Mouse (Mus musculus) hindbrain, embryonic 11.5 days (tissue): Measurements from ENCODE around the gene Agbl4. TPM values are rescaled to one million over a fixed set of nuclear protein-coding genes. Genes with fewer than 3 reads are reported as not detected.
A peak's percentile ranks its signal among the peaks of the same experiment; 100 is the strongest.

ENCODE experiments used
- ATAC-seq: fragments of 200-750 bp; cut with Nextera tagmentation; 2 replicates; pipeline ENCODE4 v1.8.0; 2017; ENCODE audit warnings: mild to moderate bottlenecking, moderate TSS enrichment, moderate library complexity; ENCODE audit not compliant: low FRiP score
- DNase-seq: peaks from one replicate; pipeline ENCODE4 v3.0.0-alpha.2; 2015; ENCODE audit warnings: low spot score
- H3K27ac ChIP-seq: fragments of 300-500 bp; sonication (generic); 2 replicates; pipeline ENCODE4 v1.5.1; 2014; ENCODE audit warnings: mild to moderate bottlenecking, low read depth, low read length
- H3K27me3 ChIP-seq: fragments of 300-500 bp; sonication (generic); 2 replicates; pipeline ENCODE4 v1.6.1; 2014; ENCODE audit warnings: mild to moderate bottlenecking, low read length, moderate library complexity, mixed read lengths; ENCODE audit not compliant: control insufficient read depth, insufficient read depth
- H3K36me3 ChIP-seq: fragments of 300-500 bp; sonication (generic); 2 replicates; pipeline ENCODE4 v1.6.1; 2014; ENCODE audit warnings: mild to moderate bottlenecking, low read length, moderate library complexity, mixed read lengths; ENCODE audit not compliant: control insufficient read depth, insufficient read depth
- H3K4me1 ChIP-seq: fragments of 300-500 bp; sonication (generic); replicated peaks from 2 replicates; pipeline ENCODE4 v1.6.1; 2014; ENCODE audit warnings: low read length, mixed read lengths; ENCODE audit not compliant: control insufficient read depth, insufficient read depth
- H3K4me2 ChIP-seq: fragments of 300-500 bp; sonication (generic); replicated peaks from 2 replicates; pipeline ENCODE4 v1.6.1; 2014; ENCODE audit warnings: mild to moderate bottlenecking, low read depth, low read length
- H3K4me3 ChIP-seq: fragments of 300-500 bp; sonication (generic); 2 replicates; pipeline ENCODE4 v1.5.1; 2014; ENCODE audit warnings: low read depth, low read length
- H3K9ac ChIP-seq: fragments of 300-500 bp; sonication (generic); 2 replicates; pipeline ENCODE4 v1.6.1; 2014; ENCODE audit warnings: low read depth, low read length
- H3K9me3 ChIP-seq: fragments of 300-500 bp; sonication (generic); 2 replicates; pipeline ENCODE4 v1.6.1; 2016; ENCODE audit warnings: low read length; ENCODE audit not compliant: control insufficient read depth
- WGBS: fragments of 180-500 bp; shearing (Covaris S2); extraction: QIAGEN DNeasy Blood & Tissue Kit; methylation state at CpG from one replicate; pipeline ENCODE4 v1.1.7; 2014; 5-methylcytosine and 5-hydroxymethylcytosine counted together
- polyA plus RNA-seq: library from polyadenylated mRNA; unstranded; fragments of >200 nt; fragmentation: Nextera tagmentation; extraction: Ambion mirVana; gene quantifications from 2 replicates; pipeline ENCODE4 v1.2.1, GENCODE M21; 2014

Agbl4 gene
- polyA plus RNA-seq, 1 experiment from 2014 or later, result 1.1 TPM

DNA sequence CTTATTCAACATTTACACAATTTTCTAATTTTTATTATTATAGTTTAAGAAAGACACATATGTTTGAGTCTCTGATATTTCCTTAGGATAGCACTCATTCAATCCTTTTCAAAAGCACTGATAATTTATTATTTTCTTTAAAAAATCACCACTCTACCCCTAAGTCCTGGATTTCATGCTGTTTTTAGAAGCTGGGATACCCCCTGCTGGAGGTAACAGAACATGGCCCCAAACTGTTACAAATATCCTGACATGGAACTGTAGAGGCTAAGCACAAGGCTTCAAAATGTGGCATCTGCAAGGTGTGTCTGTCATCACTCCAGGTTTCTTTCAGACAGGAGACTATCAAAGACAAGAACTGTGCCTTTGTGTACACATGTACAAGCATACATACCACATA, 859.5 kb downstream of the Agbl4 start:
- no peak for DNase-seq
- no peaks in the 10 kb centered on the region for H3K27me3 ChIP-seq
- H3K4me2 ChIP-seq, result no peak overlapping the region
- no peak overlapping the region for H3K27ac ChIP-seq
- no peak for ATAC-seq
- H3K4me3 ChIP-seq, result no peak overlapping the region
- H3K9ac ChIP-seq, result no peak overlapping the region
- no peaks in the 10 kb centered on the region for H3K9me3 ChIP-seq
- H3K36me3 ChIP-seq, result no peaks in the 10 kb centered on the region
- H3K4me1 ChIP-seq, result no peaks in the 10 kb centered on the region

DNA sequence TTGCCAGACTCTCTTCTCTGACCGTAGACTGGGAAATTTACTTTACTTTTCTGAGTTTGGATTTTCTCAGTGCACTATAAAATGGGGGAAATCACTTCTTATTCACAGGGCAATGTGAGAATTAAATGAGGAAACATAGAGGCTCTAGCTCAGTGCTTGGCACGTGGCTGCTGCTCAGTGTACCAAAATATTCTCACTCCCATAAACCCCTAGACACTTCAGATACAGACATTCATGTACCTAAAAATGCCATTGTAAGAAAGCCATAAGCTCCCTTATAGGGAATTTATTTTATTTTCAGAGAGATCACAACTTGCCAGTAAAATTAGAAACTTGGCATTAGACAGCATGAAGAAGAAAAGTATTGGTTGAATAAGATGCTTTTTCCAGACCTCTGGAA, 883.5 kb downstream of the Agbl4 start:
- no peaks in the 10 kb centered on the region for H3K27me3 ChIP-seq
- no peaks in the 10 kb centered on the region for H3K36me3 ChIP-seq
- DNase-seq (no peak), ATAC-seq (no peak)
- H3K4me3 ChIP-seq, result no peak overlapping the region
- no peaks in the 10 kb centered on the region for H3K4me1 ChIP-seq
- H3K4me2 ChIP-seq, result no peak overlapping the region
- no peaks in the 10 kb centered on the region for H3K9me3 ChIP-seq
- no peak overlapping the region for H3K9ac ChIP-seq
- H3K27ac ChIP-seq, result no peak overlapping the region
- WGBS, result 82% methylated on average over 2 of the region's 2 CpGs

DNA sequence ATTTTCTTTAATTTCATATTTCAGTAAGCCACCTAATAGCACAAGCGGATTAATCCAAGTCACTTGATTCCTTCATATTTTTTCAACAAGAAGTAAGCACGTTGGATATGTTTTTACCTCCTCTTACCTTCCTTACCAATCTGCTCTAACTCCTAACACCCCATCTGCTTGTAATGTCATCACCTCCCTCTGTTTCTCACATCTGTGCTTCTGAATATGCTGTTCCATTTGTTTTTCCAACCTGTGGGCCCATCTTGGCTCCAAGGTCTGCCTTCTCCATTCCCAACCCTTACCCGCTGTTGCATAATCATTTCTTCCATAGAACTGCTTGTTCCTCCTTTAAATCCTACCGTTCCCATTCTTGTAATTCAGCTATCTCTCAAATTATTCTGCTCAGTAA, 884.4 kb downstream of the Agbl4 start:
- ATAC-seq, result no peak
- Histone ChIP-seq H3K9me3 (no peaks in the 10 kb centered on the region), H3K9ac (no peak overlapping the region), H3K27ac (no peak overlapping the region), H3K4me2 (no peak overlapping the region), H3K4me3 (no peak overlapping the region), H3K4me1 (no peaks in the 10 kb centered on the region), H3K27me3 (no peaks in the 10 kb centered on the region), H3K36me3 (no peaks in the 10 kb centered on the region)
- 95% methylated on average over 4 of the region's 4 CpGs for WGBS
- DNase-seq, result no peak

DNA sequence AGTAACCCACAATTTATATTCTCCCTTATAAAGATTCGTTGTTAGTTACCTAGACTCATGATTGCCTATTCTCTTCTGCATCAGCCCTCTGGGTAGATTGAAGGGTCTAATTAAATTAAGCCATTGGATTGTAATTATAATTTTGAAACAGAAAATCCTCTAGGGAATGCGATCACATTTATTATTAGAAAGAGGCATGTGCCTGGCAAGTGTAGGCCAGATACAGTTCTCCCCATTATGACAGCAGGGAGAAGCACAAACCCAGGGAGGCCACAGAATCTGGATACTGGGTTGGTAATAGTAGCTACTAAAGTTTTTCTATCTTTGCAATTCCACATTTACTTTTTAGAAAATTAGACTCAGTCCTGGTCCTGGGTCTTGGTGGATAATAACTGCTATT, 887.2 kb downstream of the Agbl4 start:
- Histone ChIP-seq H3K36me3 (no peaks in the 10 kb centered on the region), H3K27me3 (no peaks in the 10 kb centered on the region), H3K4me3 (no peak overlapping the region), H3K4me1 (no peaks in the 10 kb centered on the region), H3K4me2 (no peak overlapping the region), H3K9me3 (no peaks in the 10 kb centered on the region), H3K27ac (no peak overlapping the region), H3K9ac (no peak overlapping the region)
- DNase-seq, result no peak
- WGBS, result 80% methylated on average over 2 of the region's 2 CpGs
- ATAC-seq, result no peak

DNA sequence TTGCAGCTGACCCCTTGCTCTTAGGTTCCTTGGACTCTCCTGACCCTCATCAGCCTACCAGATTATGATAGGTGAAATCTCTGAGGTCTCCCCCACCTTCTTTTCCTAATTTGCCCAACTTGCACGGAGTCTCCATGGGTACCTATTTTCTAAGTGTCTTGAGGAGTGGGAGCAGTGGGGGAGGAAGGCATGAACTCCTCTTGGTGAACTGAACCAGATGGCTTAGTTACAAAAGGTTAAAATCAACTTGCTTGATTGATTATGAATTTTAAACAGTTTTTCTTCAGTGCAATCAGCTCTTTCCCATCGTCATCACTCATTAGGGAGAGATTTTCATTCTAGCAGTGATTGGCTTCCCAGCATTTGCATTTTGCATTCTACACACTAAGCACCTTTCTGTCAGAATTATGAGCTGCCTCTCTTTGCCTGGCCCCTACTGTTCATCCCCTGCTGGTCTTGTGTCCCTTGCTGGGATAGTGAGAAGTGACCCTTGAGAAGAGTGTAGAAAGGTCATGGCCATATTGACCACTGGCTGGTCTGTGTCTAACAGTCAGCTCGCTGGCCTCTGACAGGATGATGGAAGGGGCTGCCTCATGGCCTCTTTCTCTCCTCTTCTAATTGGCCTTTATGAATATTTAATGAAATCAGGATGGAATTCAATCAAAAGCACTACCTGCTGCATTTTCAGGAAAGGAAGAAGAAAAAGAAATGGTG, 897.2 kb downstream of the Agbl4 start:
- no peaks in the 10 kb centered on the region for H3K9me3 ChIP-seq
- 43% methylated on average over 3 of the region's 3 CpGs for whole genome bisulfite sequencing
- no peak overlapping the region for H3K4me3 ChIP-seq
- H3K27me3 ChIP-seq, result no peaks in the 10 kb centered on the region
- H3K4me2 ChIP-seq, result no peak overlapping the region
- peak; percentile 70; the same call in 1 of the 2 replicates for ATAC-seq
- no peaks in the 10 kb centered on the region for H3K36me3 ChIP-seq
- peak; percentile 5 for DNase-seq
- H3K27ac ChIP-seq, result no peak overlapping the region
- H3K9ac ChIP-seq, result no peak overlapping the region
- H3K4me1 ChIP-seq, result no peaks in the 10 kb centered on the region

DNA sequence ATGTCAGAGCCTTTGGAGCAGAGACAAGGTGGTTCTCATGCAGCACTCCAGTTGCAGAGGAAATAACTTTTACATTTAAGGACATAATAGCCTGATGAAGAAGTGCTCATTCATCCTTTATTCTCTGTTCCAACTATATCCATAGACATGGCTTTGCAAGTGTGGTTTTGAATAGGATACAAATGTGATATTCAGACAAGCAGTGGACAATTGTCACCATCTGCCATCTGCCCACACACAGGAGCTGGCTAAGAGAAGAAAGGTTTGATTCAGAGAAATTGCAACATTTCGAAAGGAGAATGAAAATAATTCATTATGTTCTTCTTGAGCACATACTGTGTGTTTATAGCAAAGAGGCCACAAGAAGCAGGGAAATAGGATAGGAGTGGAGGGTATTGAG, 909.1 kb downstream of the Agbl4 start:
- Histone ChIP-seq H3K27me3 (no peaks in the 10 kb centered on the region), H3K4me3 (no peak overlapping the region), H3K9ac (no peak overlapping the region), H3K9me3 (no peaks in the 10 kb centered on the region), H3K27ac (no peak overlapping the region), H3K4me2 (no peak overlapping the region), H3K36me3 (no peaks in the 10 kb centered on the region), H3K4me1 (no peaks in the 10 kb centered on the region)
- 84% methylated on average over 1 of the region's 1 CpGs for WGBS
- DNase-seq (no peak), ATAC-seq (no peak)

DNA sequence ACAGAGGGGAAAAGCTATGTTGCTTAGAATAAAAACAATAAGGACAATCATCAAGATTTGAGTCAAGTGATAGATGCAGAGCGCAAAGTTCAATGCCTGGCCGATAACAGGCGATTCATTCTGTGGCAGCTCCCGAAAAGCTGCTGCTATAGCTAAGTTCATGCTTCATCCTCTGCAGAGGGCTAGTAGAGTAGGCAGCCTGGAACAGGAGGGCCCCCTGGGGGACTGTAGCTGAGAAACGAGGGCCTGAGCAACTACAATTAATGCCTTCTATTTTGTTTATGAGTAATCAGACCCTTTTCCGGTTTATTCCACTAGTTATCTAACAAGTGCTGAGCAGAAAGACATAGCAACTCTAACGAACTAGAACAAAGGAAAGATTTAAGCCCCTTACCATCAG, 909.7 kb downstream of the Agbl4 start:
- WGBS, result 73% methylated on average over 7 of the region's 7 CpGs
- no peak overlapping the region for H3K4me2 ChIP-seq
- DNase-seq, result no peak

DNA sequence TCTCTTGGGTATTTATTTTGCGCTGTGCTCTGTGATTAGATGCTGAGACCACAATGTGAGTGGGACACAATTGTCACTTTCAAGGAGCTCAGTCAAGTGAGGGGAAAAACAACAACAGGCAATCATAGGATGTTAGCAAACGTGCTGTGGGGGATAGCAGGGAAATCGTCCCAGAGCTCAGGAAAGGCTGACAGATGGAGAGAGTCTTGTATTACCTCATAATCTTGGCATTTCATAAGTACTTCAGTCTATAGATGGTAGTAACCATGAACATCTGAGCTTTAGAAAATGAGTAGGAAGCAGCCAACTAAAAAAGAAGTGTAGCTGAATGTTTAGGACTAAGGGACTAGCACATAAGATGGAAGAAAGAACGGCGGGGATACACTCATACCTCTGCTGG, 910.2 kb downstream of the Agbl4 start:
- Histone ChIP-seq H3K27me3 (no peaks in the 10 kb centered on the region), H3K9me3 (no peaks in the 10 kb centered on the region), H3K36me3 (no peaks in the 10 kb centered on the region), H3K4me1 (no peaks in the 10 kb centered on the region), H3K4me3 (no peak overlapping the region), H3K27ac (no peak overlapping the region), H3K9ac (no peak overlapping the region), H3K4me2 (no peak overlapping the region)
- DNase-seq, result no peak
- no peak for ATAC-seq
- 77% methylated on average over 5 of the region's 5 CpGs for WGBS

More for the DNA sequence above, 909.7 kb downstream of the Agbl4 start:
- H3K9me3 ChIP-seq, result no peaks in the 10 kb centered on the region
- H3K4me3 ChIP-seq, result no peak overlapping the region
- no peak for ATAC-seq
- no peaks in the 10 kb centered on the region for H3K27me3 ChIP-seq
- H3K27ac ChIP-seq, result no peak overlapping the region
- no peaks in the 10 kb centered on the region for H3K4me1 ChIP-seq
- H3K36me3 ChIP-seq, result no peaks in the 10 kb centered on the region
- no peak overlapping the region for H3K9ac ChIP-seq

DNA sequence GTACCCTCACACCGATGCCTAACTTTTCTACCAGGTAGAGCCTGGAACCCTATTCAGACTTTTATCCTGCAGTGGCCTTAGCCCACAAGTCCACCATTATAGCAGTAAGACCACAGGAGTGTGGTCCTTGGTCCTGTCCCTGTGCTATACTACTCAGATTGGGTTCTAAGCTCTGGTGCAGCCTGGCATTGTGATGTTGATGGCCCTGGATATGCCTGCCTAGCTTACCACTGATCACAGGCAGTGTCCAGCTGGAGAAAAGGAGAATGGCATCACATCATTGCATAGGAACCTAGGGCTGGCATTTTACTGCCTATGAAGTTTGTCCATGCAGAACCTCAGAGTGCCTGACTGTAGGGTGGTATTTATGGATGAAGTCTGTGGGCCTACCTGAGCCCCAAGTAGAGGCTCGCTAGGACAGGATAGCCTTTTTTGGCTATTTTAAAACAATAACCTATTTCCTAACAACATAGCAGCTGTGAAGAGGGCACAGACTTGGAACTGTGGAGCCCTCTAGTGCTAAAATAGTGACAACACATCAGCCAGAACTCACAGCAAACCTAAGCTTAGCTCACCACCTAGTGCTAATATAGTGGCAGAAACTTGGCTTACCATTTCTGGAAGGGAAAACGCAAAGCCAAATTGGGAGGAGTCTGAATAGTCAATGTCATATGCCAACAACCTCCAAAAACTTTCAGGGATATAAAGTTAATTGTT, 911.3 kb downstream of the Agbl4 start:
- 79% methylated on average over 3 of the region's 3 CpGs for WGBS
- Histone ChIP-seq H3K4me1 (no peaks in the 10 kb centered on the region), H3K4me3 (no peak overlapping the region), H3K4me2 (no peak overlapping the region), H3K27ac (no peak overlapping the region), H3K9ac (no peak overlapping the region), H3K9me3 (no peaks in the 10 kb centered on the region), H3K36me3 (no peaks in the 10 kb centered on the region), H3K27me3 (no peaks in the 10 kb centered on the region)
- ATAC-seq (peak; percentile 22; the same call in 1 of the 2 replicates), DNase-seq (peak; percentile 14)
